Mouse (Mus musculus) ES-Bruce4 (cell line): Measurements from ENCODE around the gene Srgap3.

Source experiments
- EP300 ChIP-seq: IDR thresholded peaks from 2 replicates; pipeline ENCODE4 v1.6.1; 2011; ENCODE audit warnings: low read depth, low read length; ENCODE audit not compliant: insufficient read depth
- POLR2A ChIP-seq: IDR thresholded peaks from one replicate; pipeline ENCODE4 v1.8.1; 2011; ENCODE audit warnings: low read length; ENCODE audit not compliant: insufficient read depth

DNA sequence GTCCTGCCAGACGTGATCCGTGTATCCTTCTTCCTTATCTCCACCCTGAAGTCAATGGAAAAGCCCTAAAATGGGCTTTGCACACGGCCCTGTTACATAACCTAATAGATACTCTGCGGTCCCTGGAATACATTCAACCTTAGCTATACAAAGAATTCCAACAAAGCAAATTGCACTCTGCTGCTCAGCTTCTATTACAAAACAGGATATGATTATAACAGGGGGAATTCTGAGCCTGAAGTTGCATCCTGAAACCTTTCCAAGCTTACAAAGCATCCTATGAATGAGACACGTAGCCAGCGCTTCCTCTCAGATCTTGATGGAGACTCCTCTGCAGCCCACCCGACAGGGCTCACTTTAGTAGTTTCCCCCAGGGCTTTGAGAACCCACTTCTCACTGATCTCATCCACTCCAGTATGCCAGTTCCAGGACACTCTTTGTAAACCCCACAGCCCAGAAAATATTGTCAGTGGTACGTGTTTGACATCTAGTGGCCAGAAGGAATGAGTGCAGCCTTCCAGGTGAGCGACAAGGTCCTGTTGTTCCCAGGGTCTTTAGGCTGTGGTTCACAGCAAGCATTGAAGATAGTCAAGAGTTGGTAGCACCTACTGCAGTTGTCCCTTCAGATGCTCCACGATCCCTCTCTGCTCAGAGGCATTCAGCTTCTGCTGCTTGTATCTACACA is 165.5 kb downstream of the Srgap3 start:
- TF ChIP-seq POLR2A (no peak), EP300 (no peak)
